Mouse (Mus musculus) gastrocnemius, adult 2 months (tissue): ENCODE results near the gene Ywhah. TPM values are rescaled to one million over a fixed set of nuclear protein-coding genes. Genes with fewer than 3 reads are reported as not detected.

ENCODE experiments used
- DNase-seq: peaks from one replicate; pipeline ENCODE4 v3.0.0; 2022
- H3K27ac ChIP-seq: fragments of 200-600 bp; 2 replicates; pipeline ENCODE4 v1.8.1; 2022; ENCODE audit warnings: mild to moderate bottlenecking
- H3K4me3 ChIP-seq: fragments of 200-600 bp; 2 replicates; pipeline ENCODE4 v1.8.1; 2022; ENCODE audit warnings: mild to moderate bottlenecking, moderate library complexity
- CTCF ChIP-seq: fragments of 200-600 bp; IDR thresholded peaks from 2 replicates; pipeline ENCODE4 v1.8.1; 2022; ENCODE audit warnings: antibody characterized with exemption, mild to moderate bottlenecking, moderate library complexity
- intact Hi-C: fragments of 180-260 bp; cut with DNase I; formaldehyde crosslinking; loops from one replicate; pipeline ENCODE4 v1.15.1; 2025
- total RNA-seq, 2 experiments: library from RNA; stranded (reverse); gene quantifications; 2 replicates each; pipeline ENCODE4 v1.2.3; 2021

Ywhah gene
- total RNA-seq, 2 experiments from 2014 or later: 39.5 to 59.5 TPM

DNA sequence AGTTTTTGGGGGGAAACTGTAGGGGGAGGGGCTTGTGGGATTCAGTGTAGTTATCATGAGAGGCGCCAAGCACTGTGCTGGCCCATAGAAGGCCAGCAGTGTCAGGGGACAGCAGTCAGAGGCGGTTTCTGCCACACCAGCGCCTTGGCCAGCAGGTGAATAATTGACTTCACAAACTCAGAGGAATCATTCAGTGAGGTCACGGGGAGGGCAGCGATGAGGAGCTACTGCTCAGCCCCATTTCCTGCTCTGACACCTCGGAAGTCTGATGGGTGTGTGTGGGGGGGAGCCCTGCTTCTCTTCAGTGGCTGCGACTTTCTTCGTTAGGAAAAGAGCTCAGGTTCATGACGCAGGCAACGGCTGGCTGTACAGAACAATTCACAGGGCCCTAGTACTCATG is 24.8 kb downstream of the Ywhah start:
- no peak for DNase-seq
- intact Hi-C loops: no loop called here
- Histone ChIP-seq H3K27ac (no peak overlapping the region), H3K4me3 (no peak overlapping the region)
- no peak for TF ChIP-seq CTCF

DNA sequence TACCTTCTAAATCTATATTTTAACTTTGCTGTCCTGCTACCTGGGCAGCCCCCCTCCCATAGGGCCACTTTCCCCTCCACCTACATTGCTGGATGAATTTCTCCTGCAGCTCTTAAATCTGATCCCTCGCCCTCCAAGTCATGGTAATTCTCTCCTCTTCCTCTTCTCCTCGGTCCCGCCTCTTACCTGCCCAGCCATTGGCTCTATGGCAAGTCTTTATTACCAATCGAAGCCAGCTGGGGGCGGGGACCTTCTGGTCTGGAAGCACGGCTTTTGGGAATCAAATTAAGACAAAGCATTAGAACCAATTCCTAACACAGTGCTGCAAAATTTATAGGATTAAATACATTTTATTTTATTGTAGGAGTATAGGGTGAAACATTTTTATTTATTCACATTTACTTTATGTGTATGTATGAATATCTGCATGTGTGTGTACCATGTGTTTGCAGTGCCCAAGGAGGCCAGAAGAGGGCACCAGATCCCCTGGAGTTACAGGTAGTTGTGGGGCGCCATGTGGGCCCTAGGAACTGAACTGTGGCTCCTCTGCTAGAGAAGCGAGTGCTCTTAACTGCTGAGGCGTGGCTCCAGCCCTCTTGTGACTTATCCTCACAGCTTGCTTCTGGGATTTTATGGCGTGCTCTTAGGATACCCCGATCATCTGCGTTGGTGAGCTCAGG is 26.2 kb downstream of the Ywhah start:
- intact Hi-C loops: no loop called here
- no peak for TF ChIP-seq CTCF
- Histone ChIP-seq H3K4me3 (no peak overlapping the region), H3K27ac (no peak overlapping the region)
- DNase-seq: no peak

DNA sequence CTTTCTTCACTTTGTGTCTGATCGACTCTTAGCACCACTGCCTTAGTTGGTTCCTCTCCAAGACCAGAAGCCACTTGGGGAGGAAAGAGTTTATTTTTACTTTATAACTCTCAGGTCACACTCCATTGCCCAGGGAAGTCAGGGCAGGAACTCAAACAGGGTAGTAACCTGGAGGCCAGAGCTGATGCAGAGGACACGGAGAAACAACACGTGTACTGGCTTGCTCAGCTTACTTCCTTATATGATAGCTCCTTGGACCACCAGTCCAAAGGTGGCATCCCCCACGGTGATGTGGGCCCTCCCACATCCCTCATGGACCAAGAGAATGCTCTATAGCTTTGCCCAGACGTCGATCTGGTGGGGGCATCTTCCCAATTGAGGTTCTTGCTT is 26.7 kb downstream of the Ywhah start:
- no peak for DNase-seq
- intact Hi-C loops: no loop called here
- TF ChIP-seq CTCF: no peak
- no peak overlapping the region for H3K4me3 ChIP-seq
- no peak overlapping the region for H3K27ac ChIP-seq

DNA sequence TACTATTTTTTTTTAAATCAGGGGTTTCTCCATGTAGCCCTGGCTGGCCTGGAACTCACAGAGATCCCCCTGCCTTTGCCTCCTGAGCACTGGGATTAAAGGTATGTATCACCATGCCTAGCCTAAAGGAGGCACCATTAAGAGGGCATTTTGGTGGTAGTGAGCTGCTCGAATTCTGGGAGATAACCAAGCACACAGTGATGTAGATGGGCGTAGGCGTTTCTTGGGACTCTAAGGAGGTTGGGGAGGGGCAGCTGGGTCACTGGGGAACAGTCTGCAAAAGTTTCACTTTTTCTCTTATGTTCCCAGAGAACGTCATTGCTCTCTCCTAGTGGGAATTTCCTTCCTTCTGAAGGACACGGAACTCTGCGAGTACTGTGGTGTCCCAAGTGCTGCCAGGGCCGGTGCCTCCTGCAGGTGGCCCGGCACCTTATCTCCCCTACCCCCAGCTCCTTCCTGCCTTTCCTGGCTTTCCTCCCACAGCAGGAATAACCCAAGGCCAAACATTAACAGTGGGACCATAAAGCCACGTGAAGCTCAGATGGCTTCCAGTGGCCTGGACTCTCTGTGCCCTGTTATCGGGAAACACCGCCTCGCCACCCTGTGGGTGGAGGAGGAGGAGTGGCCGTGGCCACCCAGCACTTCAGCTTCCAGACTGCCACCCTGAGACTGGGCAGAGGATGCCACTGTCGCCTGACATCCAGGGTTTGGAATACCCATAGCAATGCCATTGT is 34.4 kb downstream of the Ywhah start:
- no peak for DNase-seq
- H3K4me3 ChIP-seq: no peak overlapping the region

DNA sequence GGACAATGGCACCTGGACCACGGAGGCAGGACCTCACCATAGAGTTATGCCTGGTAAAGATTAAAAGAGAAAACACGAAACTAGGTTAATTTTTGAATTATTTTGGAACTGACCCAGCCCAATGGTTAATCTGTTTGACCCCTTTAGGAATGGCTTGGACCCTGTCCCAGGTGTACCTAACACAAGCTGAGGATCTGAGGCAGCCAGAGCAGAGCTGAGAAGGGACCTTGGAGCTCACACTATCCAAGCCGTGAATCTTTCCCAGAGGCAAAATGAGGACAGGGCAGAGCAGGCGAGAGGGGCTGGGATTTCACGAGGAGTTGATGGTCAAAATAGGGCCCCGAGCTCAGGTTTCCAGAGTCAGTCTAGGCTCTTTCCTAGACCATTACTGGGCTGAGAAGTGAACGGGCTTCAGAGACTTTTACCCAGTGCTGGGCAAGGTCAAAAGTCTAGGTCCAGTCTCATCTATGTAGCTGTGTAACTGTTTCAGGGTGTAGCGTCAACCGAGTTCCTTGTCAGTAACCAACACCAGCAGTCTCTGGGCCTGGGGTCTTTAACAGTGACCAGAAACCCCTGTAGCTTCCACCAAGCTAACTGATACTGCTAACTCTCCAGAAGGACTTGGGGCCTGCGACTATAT is 37.6 kb downstream of the Ywhah start:
- TF ChIP-seq CTCF: no peak
- DNase-seq: no peak
- intact Hi-C loops: no loop called here

More for the DNA sequence above, 34.4 kb downstream of the Ywhah start:
- TF ChIP-seq CTCF: no peak
- no peak overlapping the region for H3K27ac ChIP-seq
- intact Hi-C loops: no loop called here

DNA sequence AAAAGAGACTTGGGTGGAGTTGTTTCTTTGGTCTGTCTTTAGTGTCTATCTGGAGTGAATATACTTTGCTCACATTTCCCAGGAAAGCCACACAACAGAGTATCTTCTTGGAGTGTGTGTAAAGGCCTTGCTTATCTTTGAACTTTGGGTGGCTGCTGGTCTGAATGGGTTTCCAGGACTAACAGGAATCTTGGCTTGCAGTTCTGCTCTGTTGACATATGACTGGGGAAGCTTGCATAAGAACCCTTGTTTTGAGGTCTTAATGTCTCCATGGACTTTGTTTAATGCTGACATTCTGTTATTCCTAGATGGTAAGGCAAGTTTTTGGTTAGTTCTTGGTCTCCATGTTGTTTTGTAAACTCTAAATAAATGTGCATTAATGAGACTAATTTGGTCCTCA is 51.5 kb downstream of the Ywhah start:
- intact Hi-C loops: no loop called here
- no peak overlapping the region for H3K4me3 ChIP-seq
- no peak overlapping the region for H3K27ac ChIP-seq
- no peak for TF ChIP-seq CTCF
- no peak for DNase-seq

More for the DNA sequence above, 37.6 kb downstream of the Ywhah start:
- Histone ChIP-seq H3K27ac (no peak overlapping the region), H3K4me3 (no peak overlapping the region)

DNA sequence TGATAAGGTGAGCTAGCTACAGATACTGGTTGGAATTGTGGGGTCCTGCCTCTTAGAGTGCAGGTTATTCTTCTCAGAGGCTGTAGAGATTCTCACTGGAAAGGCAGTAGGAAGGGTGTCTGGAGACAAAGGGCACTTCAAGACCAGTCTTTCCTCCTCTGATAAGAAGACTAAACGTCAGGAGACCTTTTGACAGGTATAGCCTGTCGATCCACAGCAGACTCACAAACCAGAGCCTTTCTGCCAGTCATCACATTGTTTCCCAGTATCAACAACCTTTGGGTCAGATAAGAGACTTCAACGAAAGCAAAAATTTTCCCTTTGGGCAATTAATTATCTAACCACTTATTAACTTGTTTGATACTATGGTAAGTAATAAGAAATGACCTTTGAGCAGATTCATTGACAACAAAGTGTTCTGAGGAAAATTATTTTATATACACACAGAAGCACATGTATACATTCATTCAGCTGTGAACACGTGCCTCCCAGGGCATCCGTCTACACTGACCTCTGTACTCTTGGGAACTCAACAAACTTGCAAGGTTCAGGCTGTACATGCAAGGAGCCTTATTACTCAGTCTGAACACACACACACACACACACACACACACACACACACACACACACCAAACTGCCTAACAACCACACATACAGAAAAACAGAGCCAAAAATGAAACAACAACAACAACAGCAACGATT is 58.0 kb downstream of the Ywhah start:
- DNase-seq: no peak
- intact Hi-C loops: no loop called here
- no peak for TF ChIP-seq CTCF

More for the DNA sequence above, 58.0 kb downstream of the Ywhah start:
- no peak overlapping the region for H3K27ac ChIP-seq
- no peak overlapping the region for H3K4me3 ChIP-seq

Other genes starting within 250 kb of the Ywhah start
- gene Pisd, start 233.2 kb upstream of the Ywhah start, total RNA-seq: 10 to 100 TPM; 10.5 to 15.8 TPM
- gene Gm20671, start 191.7 kb upstream of the Ywhah start, total RNA-seq: not detected
- gene Prr14l, start 164.6 kb upstream of the Ywhah start, total RNA-seq: 1 to 10 TPM; 4.3 to 6.2 TPM
- gene Depdc5, start 155.1 kb upstream of the Ywhah start, total RNA-seq: 10 to 100 TPM; 13.3 to 15.6 TPM
- not detected for gene Slc5a1, start 85.4 kb downstream of the Ywhah start, total RNA-seq
- gene Spon2, start 199.6 kb downstream of the Ywhah start, total RNA-seq: 1 to 10 TPM; 1.4 to 5.4 TPM